Mouse (Mus musculus) large intestine, adult 2 months (tissue): ENCODE data around the gene Letm1. TPM values are rescaled to one million over a fixed set of nuclear protein-coding genes. Genes with fewer than 3 reads are reported as not detected.

Experiments used
- DNase-seq: peaks from one replicate; pipeline ENCODE4 v3.0.0-alpha.2; 2012; ENCODE audit warnings: low read depth, low spot score
- WGBS: fragments of 180-500 bp; shearing (Covaris S2); methylation state at CpG from one replicate; pipeline ENCODE4 v1.1.7; 2018; 5-methylcytosine and 5-hydroxymethylcytosine counted together
- polyA plus RNA-seq: library from polyadenylated mRNA; depleted of rRNA; stranded (reverse); fragments of >200 nt; gene quantifications from 2 replicates; pipeline ENCODE4 v1.2.3, GENCODE M21; 2012

Gene Letm1
- polyA plus RNA-seq, 1 experiment = 62.5 TPM

DNA sequence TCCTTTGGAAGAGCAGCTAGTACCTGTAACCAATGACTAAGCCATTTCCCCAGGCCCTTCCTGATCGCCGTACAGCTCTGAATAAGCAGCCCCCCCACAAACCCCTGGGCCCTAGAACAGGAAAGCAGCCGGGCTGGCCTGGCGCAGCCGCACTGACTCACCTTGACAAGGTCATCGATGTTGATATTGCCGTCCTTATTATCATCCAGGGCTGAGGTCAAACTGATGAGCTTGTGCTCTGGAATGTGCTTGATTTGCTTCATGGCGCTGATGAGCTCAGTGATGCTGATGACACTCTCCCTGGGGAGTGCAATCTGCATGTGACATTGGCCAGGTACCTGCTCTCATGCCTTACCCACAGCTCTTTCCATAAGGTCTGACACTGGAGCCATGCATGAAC, 39.1 kb downstream of the Letm1 start:
- 91% methylated on average over 8 of the region's 8 CpGs for WGBS

DNA sequence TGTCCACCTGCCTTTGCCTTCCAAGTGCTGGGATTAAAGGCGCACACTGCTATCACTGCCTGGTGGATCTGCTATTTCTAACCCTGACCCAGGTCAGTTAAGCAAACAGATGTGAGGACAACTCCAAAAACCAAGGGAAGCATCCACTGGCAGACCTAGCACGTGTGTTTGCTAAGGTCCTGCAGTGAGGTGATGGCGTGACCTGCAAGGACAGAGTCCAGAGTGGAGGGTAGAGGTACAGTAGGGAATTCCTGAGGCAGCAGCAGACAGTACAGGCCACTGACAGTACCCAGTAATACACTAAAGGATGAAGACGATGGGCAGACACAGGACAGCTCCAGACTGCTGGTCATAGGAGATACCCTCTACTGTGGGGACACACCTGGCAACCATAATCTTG, 42.1 kb downstream of the Letm1 start:
- 91% methylated on average over 4 of the region's 4 CpGs for WGBS
- DNase-seq = no peak

More for the DNA sequence above, 39.1 kb downstream of the Letm1 start:
- DNase-seq = no peak

GRCm38 (mm10) chr5:33738341-33738740, 44.3 kb downstream of the Letm1 start:
- no peak for DNase-seq

GRCm38 (mm10) chr5:33737903-33738321, 44.7 kb downstream of the Letm1 start:
- WGBS = 13% methylated on average over 7 of the region's 7 CpGs
- DNase-seq = no peak

GRCm38 (mm10) chr5:33736230-33736629, 46.4 kb downstream of the Letm1 start:
- 69% methylated on average over 9 of the region's 9 CpGs for WGBS
- DNase-seq = no peak

- DNase-seq = no peak
- 71% methylated on average over 16 of the region's 16 CpGs for WGBS
Measured at GRCm38 (mm10) chr5:33735412-33736092, 47.1 kb downstream of the Letm1 start.

DNA sequence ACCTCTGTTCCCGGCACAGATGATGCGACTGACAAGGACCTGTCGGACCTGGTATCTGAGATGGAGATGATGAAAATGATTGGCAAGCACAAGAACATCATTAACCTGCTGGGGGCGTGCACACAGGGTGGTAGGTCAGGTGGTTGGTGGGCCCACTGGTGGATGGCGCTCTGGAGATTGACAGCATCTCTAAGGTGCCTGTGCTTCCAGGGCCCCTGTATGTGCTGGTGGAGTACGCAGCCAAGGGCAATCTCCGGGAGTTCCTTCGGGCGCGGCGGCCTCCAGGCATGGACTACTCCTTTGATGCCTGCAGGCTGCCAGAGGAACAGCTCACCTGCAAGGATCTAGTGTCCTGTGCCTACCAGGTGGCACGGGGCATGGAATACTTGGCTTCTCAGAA, 48.8 kb downstream of the Letm1 start:
- WGBS = 91% methylated on average over 12 of the region's 12 CpGs
- DNase-seq = no peak

DNA sequence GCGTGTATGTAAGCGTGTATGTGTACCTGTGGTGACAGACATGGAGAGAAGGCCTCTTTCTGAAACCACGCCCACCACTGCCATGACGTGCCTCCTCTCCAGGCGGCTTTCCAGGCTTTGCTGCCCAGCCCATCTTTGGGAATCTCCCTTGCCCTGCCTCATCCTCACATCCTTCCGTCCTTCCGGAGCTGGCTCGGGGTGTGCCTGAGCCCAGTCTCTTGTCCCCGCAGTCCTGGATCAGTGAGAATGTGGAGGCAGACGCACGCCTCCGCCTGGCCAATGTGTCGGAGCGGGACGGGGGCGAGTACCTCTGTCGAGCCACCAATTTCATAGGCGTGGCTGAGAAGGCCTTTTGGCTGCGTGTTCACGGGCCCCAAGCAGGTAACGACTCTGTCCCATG, 51.6 kb downstream of the Letm1 start:
- 58% methylated on average over 21 of the region's 21 CpGs for WGBS
- DNase-seq = no peak

DNA sequence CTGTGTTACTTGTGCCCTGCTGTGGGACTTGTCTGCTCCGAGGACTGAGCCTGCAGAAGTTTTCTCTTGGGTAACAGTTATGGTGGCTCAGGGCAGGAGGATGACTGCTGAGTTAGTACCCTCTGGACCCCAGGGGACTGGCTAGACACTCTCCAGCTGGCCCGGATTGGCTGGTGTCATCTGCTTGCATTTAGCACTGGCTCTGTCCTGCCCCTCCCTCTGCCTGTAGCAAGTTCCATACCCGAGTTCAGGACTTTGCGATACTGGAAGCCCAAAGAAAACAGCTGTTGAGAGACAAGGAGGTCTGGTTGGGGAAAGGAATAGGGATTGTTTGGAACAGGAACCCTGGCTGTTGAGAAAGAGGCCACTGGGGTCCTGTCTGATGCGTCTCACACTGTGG, 52.1 kb downstream of the Letm1 start:
- WGBS = 76% methylated on average over 5 of the region's 5 CpGs

GRCm38 (mm10) chr5:33728841-33729240, 53.8 kb downstream of the Letm1 start:
- DNase-seq = no peak
- WGBS = 87% methylated on average over 7 of the region's 7 CpGs

More for the DNA sequence above, 52.1 kb downstream of the Letm1 start:
- DNase-seq = no peak

DNA sequence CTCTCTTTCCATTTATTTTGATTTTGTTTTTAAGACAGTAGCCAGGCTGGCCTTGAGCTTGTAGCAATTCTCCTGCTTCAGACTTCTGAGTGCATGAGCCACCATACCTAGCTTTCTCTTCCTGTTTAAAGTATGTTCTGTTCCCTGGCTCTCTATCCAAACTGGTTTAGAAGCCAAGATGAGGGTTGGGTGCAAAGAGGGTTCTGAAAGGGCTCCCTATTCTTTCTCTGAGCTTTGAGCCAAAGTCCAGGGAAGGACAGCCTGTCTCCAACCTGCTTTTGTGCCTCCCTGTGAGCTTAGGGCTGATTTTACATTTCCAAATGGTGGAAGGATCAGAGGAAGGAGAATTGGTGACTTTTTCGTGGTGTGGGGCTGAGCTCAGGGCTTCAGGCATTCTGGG, 55.7 kb downstream of the Letm1 start:
- WGBS = 60% methylated on average over 1 of the region's 1 CpGs
- DNase-seq = no peak

- 89% methylated on average over 7 of the region's 7 CpGs for WGBS
- no peak for DNase-seq
Measured at GRCm38 (mm10) chr5:33726081-33726647, 56.5 kb downstream of the Letm1 start.

DNA sequence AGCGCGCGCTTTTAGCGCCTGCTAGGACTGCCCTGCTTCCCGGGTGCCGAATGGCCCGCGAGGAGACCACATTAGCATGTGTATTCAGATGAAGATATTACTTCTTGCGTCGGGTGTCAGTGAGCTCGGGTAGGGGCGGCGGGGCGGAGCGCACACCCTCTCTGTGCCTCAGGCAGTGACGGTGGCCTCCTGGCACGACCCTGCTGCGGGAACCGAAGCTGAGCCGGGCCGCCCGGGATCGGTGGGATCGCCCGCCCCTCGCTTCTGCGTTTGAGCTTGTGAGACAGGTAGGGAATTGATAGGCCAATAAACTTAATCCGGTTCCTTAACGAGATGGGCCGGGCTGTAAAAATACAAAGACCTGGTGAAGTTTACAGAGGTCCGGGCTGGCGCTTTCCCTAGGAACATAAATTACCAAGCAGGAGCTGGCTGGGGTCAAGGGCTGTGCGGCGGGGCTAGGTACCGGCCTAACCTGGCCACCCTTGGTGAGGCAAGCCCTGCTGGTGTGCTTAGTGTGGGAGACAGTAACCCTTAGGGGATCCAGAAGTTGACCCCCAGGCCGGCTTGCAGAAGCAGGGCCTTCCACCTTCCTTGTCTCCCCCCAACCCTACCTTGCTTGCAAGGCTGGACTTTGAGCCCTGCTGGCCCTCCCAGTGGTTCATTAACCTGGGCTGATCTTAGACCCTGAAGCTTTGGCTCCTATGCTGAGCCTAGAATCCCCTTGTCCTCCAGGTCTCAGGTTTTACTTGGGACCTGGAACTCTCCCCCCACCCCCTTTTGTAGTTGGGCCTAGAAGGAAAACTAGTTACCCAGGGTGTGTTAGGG, 58.8 kb downstream of the Letm1 start:
- DNase-seq = no peak
- WGBS = 18% methylated on average over 36 of the region's 36 CpGs

DNA sequence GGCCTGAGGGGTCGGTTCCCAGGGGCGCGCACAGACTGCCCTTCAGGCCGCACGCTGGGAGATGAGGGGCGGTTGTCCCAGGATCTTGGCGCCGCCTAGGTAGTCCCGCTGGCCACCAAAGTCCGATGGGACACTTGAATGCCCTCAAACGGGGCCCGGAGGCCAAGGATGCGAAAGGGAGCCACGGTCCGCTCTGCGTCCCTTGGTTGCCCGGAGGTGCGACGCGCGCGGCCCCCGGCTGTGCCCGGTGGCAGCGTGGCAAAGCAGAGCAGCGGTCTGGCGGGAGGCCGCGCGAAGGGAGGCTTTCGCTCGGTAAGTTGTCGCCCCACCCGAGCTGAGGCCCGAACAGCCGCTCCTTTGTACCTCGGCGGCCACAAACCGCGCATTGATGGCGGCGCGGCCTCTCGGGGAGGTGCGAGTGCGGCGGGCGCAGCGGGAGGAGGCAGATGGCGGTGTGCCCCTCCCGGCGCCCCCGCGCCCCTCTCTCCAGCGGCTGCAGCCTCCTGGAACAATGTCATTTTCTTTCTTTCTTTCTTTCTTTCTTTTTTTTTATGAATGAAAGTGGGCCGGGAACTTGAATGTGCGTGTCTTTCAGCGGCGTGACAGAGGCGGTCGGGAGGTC, 59.5 kb downstream of the Letm1 start:
- 3% methylated on average over 61 of the region's 61 CpGs for WGBS
- no peak for DNase-seq

GRCm38 (mm10) chr5:33722266-33723018, 60.2 kb downstream of the Letm1 start:
- under 1% methylated on average over 53 of the region's 53 CpGs for WGBS
- DNase-seq = no peak

- under 1% methylated on average over 71 of the region's 73 CpGs for WGBS
- DNase-seq = no peak
Measured at GRCm38 (mm10) chr5:33721541-33722265, 60.9 kb downstream of the Letm1 start, which contains the start of gene Fgfr3. Gene Fgfr3 (plus strand): TSS chr5:33721674.

- 13% methylated on average over 8 of the region's 8 CpGs for WGBS
- no peak for DNase-seq
Measured at GRCm38 (mm10) chr5:33720852-33721490, 61.6 kb downstream of the Letm1 start.

- 93% methylated on average over 5 of the region's 5 CpGs for WGBS
- no peak for DNase-seq
Measured at GRCm38 (mm10) chr5:33718460-33718859, 64.2 kb downstream of the Letm1 start.
